Mouse (Mus musculus): ENCODE measurements around the gene Sema3a. TPM values are rescaled to one million over a fixed set of nuclear protein-coding genes. Genes with fewer than 3 reads are reported as not detected.

The Sema3a gene
- polyA plus RNA-seq, 1 experiment from 2014 or later = 21.1 TPM

DNA sequence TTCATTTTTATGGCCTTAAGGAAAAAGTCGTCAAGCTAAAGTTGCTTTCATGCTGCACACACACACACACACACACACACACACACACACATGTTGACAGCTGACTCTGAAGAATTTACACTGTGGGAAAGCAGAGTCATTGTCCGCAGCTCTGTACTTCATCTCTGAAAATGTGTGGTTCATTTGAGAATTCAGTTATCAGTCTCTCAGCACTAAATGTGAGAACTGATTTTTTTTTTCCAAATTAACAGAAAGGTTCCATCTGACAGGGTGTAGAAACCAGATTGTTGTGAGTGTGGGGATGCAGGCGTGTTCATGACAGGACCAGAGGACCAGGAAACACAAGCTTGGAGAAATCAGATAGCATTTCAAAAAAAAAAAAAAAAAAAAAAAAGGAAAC lies 400.4 kb downstream of the Sema3a start:
- Histone ChIP-seq H3K4me1 (0 out of 2 replicates have a peak, but pooled peaks cover 5% of the 10 kb centered on the region), H3K4me3 (no peak overlapping the region), H3K9ac (no peak overlapping the region), H3K4me2 (replicated peaks) (no peak overlapping the region), H3K27me3 (replicated peaks) (no peaks in the 10 kb centered on the region), H3K36me3 (no peaks in the 10 kb centered on the region), H3K27ac (no peak overlapping the region), H3K9me3 (no peaks in the 10 kb centered on the region)
- no peak for ATAC-seq (ENCODE audit: low FRiP score, low read depth)
- 70% methylated on average over 3 of the region's 3 CpGs for WGBS

DNA sequence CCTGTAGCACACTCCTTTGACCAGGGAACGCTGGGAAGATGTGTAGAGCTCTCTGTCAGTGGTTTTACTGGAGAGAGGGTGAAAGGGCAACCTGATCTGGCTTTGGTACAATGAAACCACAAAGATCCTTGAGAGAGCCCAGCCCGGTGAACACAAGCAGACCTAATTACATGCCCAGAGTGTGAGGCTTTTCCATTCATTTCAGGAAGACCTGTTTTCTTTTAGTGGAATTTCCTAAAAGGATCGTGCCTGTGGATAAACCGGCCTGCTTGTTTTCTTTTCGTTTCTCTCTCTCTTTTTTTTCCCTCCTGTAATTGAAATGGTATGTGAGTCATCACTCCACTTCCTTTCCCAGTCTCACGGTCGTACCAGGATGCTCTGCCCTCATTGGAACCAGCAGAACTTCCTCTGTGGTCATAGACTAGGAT lies 401.8 kb downstream of the Sema3a start:
- 23% methylated on average over 7 of the region's 7 CpGs for WGBS
- peaks cover 5% of the 10 kb centered on the region for H3K27me3 ChIP-seq (replicated peaks)
- no peaks in the 10 kb centered on the region for H3K36me3 ChIP-seq

DNA sequence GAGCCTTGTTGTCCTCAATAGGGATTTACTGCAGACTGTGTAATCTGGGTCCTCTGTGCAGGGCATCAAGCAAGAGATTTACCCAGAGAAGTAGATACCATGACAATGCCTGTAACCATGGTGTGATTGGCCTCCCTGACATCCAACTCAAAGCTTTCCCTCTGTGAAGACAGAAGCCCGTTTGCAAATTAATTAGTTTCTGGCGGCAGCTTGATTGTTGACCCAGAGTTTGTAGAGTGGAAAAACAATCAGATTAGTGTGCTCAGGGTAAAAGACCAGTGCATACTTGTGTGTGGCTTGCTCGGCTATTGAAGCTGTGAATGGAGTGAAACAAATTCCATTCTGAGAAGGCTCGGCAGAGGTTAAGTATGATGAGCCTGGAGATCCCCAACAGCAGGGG lies 404.0 kb downstream of the Sema3a start:
- Histone ChIP-seq H3K27me3 (replicated peaks) (peaks cover 12% of the 10 kb centered on the region), H3K9ac (no peak overlapping the region), H3K4me2 (replicated peaks) (no peak overlapping the region), H3K27ac (no peak overlapping the region), H3K4me1 (0 out of 2 replicates have a peak, but pooled peaks cover 5% of the 10 kb centered on the region), H3K9me3 (no peaks in the 10 kb centered on the region), H3K4me3 (no peak overlapping the region), H3K36me3 (no peaks in the 10 kb centered on the region)
- 6% methylated on average over 4 of the region's 4 CpGs for WGBS
- peak; percentile 96 for ATAC-seq (ENCODE audit: low FRiP score, low read depth)

More for the DNA sequence above, 401.8 kb downstream of the Sema3a start:
- ATAC-seq (ENCODE audit: low FRiP score, low read depth) = no peak
- Histone ChIP-seq H3K27ac (no peak overlapping the region), H3K9ac (no peak overlapping the region), H3K4me2 (replicated peaks) (no peak overlapping the region; the same call in 1 of the 2 replicates), H3K4me1 (0 out of 2 replicates have a peak, but pooled peaks cover 5% of the 10 kb centered on the region), H3K9me3 (no peaks in the 10 kb centered on the region), H3K4me3 (no peak overlapping the region)

DNA sequence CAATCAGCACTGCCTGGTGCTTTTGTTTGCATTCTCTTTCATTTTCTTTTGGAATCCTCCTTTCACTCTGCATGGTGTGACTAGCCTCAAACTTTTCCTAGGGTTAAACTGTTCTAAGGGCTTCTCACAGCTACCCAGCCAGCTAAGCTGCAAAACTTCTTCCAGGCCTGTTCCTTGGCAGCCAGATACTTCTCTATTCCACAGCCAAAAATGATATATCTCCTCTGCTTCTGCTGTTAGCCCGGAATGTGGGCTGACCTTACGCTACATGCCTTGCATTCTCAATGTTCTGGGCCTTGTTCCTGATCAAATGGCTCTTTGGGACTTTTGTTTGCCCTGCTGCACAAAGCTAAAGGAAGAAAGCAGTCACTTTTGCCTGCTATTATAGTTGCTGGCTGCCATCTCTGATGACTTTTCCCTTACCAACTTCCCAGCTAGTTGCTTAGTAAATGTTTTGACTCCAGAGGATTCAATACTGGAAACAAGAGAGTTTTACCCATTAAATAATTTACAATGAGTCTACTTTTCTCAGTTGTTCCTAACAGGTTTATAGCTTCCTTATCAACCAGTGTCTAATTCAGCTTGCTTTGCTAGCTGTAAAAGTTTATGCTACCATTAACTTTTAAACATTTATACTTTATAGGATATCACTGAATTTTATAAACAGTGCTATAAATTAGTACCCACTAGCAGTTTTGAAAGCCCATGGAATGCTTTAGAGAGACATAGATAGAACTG lies 422.4 kb downstream of the Sema3a start:
- H3K27me3 ChIP-seq (replicated peaks) = no peaks in the 10 kb centered on the region
- H3K27ac ChIP-seq = no peak overlapping the region
- peaks cover 10% of the 10 kb centered on the region; the same call in 1 of the 2 replicates for H3K4me1 ChIP-seq
- ATAC-seq (ENCODE audit: low FRiP score, low read depth) = peak; percentile 78
- 8% methylated on average over 2 of the region's 2 CpGs for WGBS
- H3K9ac ChIP-seq = no peak overlapping the region
- H3K4me2 ChIP-seq (replicated peaks) = 0 out of 2 replicates have a peak overlapping the region, but pooled peaks have one; percentile 14
- no peak overlapping the region for H3K4me3 ChIP-seq
- H3K9me3 ChIP-seq = no peaks in the 10 kb centered on the region
- no peaks in the 10 kb centered on the region for H3K36me3 ChIP-seq

DNA sequence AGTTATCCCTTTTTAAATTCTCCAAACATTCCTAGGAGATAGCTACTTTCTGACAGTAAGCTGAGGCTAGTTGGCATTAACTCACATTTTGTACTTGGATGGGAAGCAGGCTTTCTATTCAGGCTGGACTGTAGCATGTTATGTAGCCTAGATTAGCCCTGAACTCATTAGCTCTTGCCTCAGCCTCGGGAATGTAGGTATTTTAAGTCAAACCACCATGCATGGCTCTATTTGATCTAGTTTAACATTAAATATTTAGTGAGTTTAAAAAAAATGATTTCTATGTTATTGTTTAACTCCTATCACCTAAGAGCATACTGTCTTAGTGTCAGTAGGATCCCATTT lies 423.0 kb downstream of the Sema3a start:
- ATAC-seq (ENCODE audit: low FRiP score, low read depth) = no peak
- H3K4me3 ChIP-seq = no peak overlapping the region
- no peak overlapping the region for H3K9ac ChIP-seq
- H3K36me3 ChIP-seq = no peaks in the 10 kb centered on the region
- no peak overlapping the region for H3K4me2 ChIP-seq (replicated peaks)
- 52% methylated on average over 1 of the region's 1 CpGs for WGBS
- no peaks in the 10 kb centered on the region for H3K9me3 ChIP-seq
- no peaks in the 10 kb centered on the region for H3K27me3 ChIP-seq (replicated peaks)
- no peak overlapping the region for H3K27ac ChIP-seq
- peaks cover 10% of the 10 kb centered on the region; the same call in 1 of the 2 replicates for H3K4me1 ChIP-seq

DNA sequence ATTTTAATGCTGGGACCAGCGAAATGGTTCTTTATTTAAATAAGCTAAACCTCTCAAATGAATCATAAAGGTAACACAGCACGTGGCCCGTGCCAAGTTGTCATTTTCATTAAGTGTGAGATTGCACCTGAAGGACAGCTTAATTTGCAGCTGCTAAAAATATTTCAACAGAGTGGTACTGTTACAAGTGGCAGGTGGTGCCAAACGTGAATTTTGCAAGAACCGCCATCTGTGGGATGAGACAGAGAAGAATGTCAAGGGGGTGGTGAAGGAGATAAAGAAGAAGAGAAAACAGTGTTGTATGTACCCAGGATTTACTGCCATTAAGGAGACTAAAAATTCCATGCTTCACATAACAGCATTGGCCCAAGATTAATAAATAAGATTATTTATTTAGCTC lies 423.9 kb downstream of the Sema3a start:
- H3K4me2 ChIP-seq (replicated peaks) = no peak overlapping the region
- no peaks in the 10 kb centered on the region for H3K27me3 ChIP-seq (replicated peaks)
- H3K9me3 ChIP-seq = no peaks in the 10 kb centered on the region
- no peak overlapping the region for H3K4me3 ChIP-seq
- WGBS = 88% methylated on average over 5 of the region's 5 CpGs
- no peak overlapping the region for H3K27ac ChIP-seq
- H3K4me1 ChIP-seq = peaks cover 10% of the 10 kb centered on the region; the same call in 1 of the 2 replicates
- no peak for ATAC-seq (ENCODE audit: low FRiP score, low read depth)
- H3K36me3 ChIP-seq = no peaks in the 10 kb centered on the region
- H3K9ac ChIP-seq = no peak overlapping the region

DNA sequence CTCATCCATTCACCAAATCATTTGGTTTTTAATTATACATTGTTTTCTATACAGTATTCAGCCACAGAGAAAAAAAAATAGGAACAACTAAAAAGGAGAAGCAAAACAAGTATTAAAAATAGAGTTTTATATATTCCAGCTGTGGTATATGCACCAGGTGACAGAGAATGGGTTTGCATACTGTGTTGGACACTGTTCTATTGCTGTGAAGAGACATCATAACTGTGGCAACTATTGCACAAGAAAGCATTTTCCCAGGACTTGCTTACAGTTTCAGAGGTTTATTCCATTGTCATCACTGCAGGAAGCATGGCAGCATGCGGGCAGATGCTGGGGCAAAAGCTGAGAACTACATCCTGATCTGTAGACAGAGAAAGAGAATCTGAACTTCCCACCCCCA lies 425.7 kb downstream of the Sema3a start:
- no peak overlapping the region for H3K27ac ChIP-seq
- no peaks in the 10 kb centered on the region for H3K9me3 ChIP-seq
- H3K4me1 ChIP-seq = peaks cover 10% of the 10 kb centered on the region; the same call in 1 of the 2 replicates
- no peak overlapping the region for H3K4me3 ChIP-seq
- no peak for ATAC-seq (ENCODE audit: low FRiP score, low read depth)
- no peak overlapping the region for H3K4me2 ChIP-seq (replicated peaks)
- WGBS = 89% methylated on average over 1 of the region's 1 CpGs
- no peaks in the 10 kb centered on the region for H3K27me3 ChIP-seq (replicated peaks)
- H3K9ac ChIP-seq = no peak overlapping the region
- no peaks in the 10 kb centered on the region for H3K36me3 ChIP-seq

DNA sequence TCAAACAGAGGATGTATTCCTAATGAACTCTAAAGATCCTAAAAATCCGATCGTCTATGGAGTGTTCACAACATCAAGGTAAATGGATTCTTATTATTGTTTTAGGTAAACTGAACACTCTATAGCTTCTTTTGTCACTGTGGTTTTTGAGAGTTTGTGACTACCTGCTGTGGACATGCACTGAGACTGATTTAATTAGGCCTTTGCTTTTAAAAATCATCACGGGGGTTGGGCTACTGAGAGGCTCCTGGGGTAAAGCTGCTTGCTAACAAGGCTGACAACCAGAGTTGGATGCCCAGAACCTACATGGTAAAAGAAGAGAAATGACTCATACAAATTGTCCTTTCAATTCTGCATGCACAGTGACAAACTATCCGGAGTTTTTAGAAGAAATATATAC lies 432.0 kb downstream of the Sema3a start:
- H3K27me3 ChIP-seq (replicated peaks) = no peaks in the 10 kb centered on the region
- H3K9me3 ChIP-seq = no peaks in the 10 kb centered on the region
- no peaks in the 10 kb centered on the region for H3K4me1 ChIP-seq
- no peak for ATAC-seq (ENCODE audit: low FRiP score, low read depth)
- WGBS = 63% methylated on average over 4 of the region's 4 CpGs
- no peak overlapping the region for H3K4me3 ChIP-seq
- no peak overlapping the region for H3K27ac ChIP-seq
- H3K36me3 ChIP-seq = no peaks in the 10 kb centered on the region
- H3K4me2 ChIP-seq (replicated peaks) = no peak overlapping the region
- no peak overlapping the region for H3K9ac ChIP-seq

DNA sequence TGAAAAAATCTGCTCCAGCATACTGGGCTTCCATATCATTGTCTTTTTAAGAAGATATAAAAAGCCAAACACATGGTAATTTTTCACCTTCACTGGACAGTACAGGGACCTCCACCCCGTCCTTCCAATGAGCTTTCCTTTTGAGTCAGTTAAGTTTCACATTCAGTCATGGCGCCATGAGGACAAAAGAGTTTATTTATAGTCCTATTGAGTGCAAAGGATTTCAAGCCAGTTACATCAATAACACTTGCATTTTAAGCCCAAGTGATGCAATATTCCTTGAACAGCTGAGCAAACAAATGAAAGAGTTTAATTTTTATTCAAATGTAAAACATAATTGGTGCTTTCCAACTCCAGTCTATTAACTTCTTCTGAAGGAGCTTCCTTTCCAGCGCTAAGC lies 448.7 kb downstream of the Sema3a start:
- H3K4me3 ChIP-seq = no peak overlapping the region
- 53% methylated on average over 3 of the region's 3 CpGs for WGBS
- no peaks in the 10 kb centered on the region for H3K27me3 ChIP-seq (replicated peaks)
- H3K27ac ChIP-seq = no peak overlapping the region
- no peak overlapping the region for H3K9ac ChIP-seq
- no peak for ATAC-seq (ENCODE audit: low FRiP score, low read depth)
- H3K4me2 ChIP-seq (replicated peaks) = no peak overlapping the region
- H3K9me3 ChIP-seq = no peaks in the 10 kb centered on the region
- H3K36me3 ChIP-seq = no peaks in the 10 kb centered on the region
- no peaks in the 10 kb centered on the region for H3K4me1 ChIP-seq

DNA sequence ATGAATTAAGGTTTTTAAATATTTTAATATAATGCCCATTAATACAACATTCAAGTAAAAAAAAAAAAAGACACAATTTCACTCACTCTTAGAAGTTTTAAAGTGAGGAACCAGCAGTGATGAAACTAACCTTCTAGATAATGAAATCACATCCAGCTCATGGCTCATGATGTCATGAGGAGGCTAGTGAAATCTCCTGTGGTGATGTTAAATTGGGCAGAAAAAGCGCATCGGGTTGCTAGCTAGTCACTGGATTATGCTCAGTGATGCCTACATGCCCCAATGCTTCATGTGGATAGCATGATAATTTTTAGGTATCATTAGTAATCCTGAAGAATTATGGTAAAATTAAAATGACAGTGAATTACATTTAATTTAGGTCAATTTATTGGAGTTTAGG lies 453.9 kb downstream of the Sema3a start:
- H3K4me3 ChIP-seq = no peak overlapping the region
- H3K9me3 ChIP-seq = no peaks in the 10 kb centered on the region
- no peaks in the 10 kb centered on the region for H3K4me1 ChIP-seq
- H3K4me2 ChIP-seq (replicated peaks) = no peak overlapping the region
- H3K9ac ChIP-seq = no peak overlapping the region
- H3K27ac ChIP-seq = no peak overlapping the region
- WGBS = 39% methylated on average over 2 of the region's 2 CpGs
- H3K27me3 ChIP-seq (replicated peaks) = no peaks in the 10 kb centered on the region
- no peaks in the 10 kb centered on the region for H3K36me3 ChIP-seq
- no peak for ATAC-seq (ENCODE audit: low FRiP score, low read depth)

DNA sequence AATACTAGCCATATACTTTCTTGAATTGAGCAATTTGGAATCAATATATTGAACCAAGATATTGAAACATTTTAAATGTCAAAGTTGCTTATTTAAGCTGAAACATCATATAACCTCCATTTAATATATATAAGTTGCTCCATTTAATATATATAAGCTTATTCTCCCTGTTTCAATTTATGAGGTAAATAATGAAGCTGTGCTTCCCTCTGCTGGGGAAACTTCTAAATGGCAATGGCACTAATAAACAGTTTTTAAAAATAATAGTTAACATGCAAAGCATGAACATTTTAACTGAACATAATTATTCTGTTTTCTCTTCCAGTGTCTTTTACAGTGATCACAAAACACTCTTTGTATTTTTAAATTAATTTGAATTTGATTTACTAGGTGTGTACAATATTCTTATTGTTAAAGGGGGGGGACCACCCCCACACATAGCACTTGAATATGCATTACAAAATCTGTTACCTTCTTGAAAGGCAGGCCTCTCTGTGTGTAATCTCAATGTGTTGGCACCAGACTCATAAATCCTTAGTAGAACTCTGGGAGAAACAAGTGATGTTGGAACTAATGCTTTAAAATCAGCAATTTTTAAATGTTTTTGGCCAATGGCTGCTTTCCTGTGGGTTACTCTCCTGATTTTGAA lies 460.5 kb downstream of the Sema3a start:
- Histone ChIP-seq H3K9ac (no peak overlapping the region), H3K27me3 (replicated peaks) (no peaks in the 10 kb centered on the region)
- no peak for ATAC-seq (ENCODE audit: low FRiP score, low read depth)

DNA sequence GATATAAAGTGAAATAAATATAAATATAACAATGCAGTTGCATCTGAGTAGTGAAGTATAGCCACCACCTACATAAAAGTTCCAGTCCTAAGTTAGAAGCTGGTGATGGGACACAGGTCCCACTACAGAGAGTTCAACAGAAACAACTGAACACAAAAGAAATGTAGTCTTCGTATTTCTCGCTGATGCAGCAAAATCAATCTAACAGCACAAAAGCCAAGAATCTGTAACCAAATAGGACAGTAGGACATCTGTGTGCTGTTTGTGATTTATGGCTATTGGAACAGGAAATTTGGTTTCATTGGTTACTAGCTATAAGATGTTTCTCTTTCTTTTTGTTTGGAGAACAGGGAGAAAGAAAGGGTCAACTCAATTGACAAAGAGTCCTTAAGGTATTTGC lies 469.2 kb downstream of the Sema3a start:
- H3K9me3 ChIP-seq = no peaks in the 10 kb centered on the region
- H3K4me3 ChIP-seq = no peak overlapping the region
- H3K36me3 ChIP-seq = no peaks in the 10 kb centered on the region
- no peak for ATAC-seq (ENCODE audit: low FRiP score, low read depth)
- H3K27ac ChIP-seq = no peak overlapping the region
- no peak overlapping the region for H3K4me2 ChIP-seq (replicated peaks)
- WGBS = 83% methylated on average over 2 of the region's 2 CpGs
- H3K27me3 ChIP-seq (replicated peaks) = no peaks in the 10 kb centered on the region
- no peak overlapping the region for H3K9ac ChIP-seq
- no peaks in the 10 kb centered on the region for H3K4me1 ChIP-seq

More for the DNA sequence above, 460.5 kb downstream of the Sema3a start:
- Histone ChIP-seq H3K36me3 (no peaks in the 10 kb centered on the region), H3K9me3 (no peaks in the 10 kb centered on the region), H3K4me1 (no peaks in the 10 kb centered on the region), H3K4me3 (no peak overlapping the region), H3K27ac (no peak overlapping the region), H3K4me2 (replicated peaks) (no peak overlapping the region)

DNA sequence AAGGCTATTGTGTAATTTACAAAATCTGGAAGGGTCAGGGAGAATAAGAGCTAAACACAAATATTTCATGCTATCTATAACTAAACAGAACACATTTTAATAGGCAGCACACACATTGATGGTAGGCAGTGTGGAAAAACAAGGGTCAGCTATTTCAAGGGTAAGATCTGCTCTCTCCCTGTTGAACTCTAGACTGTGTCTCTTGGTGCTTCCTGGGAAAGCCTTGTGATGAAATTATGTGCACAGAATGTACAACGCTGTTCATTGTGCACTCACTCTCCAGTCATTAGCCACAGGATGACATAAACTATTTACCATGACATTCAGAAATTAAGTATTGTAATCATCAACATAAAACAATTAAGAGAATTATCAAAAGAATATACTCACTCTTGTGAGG lies 486.4 kb downstream of the Sema3a start:
- WGBS = 72% methylated on average over 1 of the region's 1 CpGs
- H3K36me3 ChIP-seq = no peaks in the 10 kb centered on the region
- ATAC-seq (ENCODE audit: low FRiP score, low read depth) = no peak
- no peaks in the 10 kb centered on the region for H3K4me1 ChIP-seq
- H3K4me2 ChIP-seq (replicated peaks) = no peak overlapping the region
- H3K27me3 ChIP-seq (replicated peaks) = no peaks in the 10 kb centered on the region
- no peak overlapping the region for H3K27ac ChIP-seq
- H3K9ac ChIP-seq = no peak overlapping the region
- H3K4me3 ChIP-seq = no peak overlapping the region
- H3K9me3 ChIP-seq = no peaks in the 10 kb centered on the region

Data from neural tube, embryonic 12.5 days (tissue).